Mouse (Mus musculus) retina, embryonic 14.5 days (tissue): ENCODE data around the gene Rbm20.

ENCODE experiments used
- DNase-seq: peaks from one replicate; pipeline ENCODE4 v3.0.0-alpha.2; 2015; ENCODE audit warnings: low spot score

The Rbm20 gene

DNA sequence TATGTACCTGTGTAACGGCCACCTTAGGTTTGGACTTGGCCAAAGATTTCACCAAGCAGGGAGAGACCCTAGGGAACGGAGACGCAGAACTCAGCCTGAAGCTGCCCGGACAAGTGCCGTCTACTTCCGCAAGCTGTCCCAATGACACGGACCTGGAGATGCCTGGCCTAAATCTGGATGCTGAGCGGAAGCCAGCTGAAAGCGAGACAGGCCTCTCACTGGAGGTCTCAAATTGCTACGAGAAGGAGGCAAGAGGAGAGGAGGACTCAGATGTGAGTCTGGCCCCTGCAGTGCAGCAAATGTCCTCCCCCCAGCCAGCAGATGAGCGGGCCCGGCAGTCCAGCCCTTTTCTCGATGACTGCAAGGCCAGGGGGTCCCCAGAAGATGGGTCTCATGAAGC, 174.2 kb downstream of the Rbm20 start:
- no peak for DNase-seq

DNA sequence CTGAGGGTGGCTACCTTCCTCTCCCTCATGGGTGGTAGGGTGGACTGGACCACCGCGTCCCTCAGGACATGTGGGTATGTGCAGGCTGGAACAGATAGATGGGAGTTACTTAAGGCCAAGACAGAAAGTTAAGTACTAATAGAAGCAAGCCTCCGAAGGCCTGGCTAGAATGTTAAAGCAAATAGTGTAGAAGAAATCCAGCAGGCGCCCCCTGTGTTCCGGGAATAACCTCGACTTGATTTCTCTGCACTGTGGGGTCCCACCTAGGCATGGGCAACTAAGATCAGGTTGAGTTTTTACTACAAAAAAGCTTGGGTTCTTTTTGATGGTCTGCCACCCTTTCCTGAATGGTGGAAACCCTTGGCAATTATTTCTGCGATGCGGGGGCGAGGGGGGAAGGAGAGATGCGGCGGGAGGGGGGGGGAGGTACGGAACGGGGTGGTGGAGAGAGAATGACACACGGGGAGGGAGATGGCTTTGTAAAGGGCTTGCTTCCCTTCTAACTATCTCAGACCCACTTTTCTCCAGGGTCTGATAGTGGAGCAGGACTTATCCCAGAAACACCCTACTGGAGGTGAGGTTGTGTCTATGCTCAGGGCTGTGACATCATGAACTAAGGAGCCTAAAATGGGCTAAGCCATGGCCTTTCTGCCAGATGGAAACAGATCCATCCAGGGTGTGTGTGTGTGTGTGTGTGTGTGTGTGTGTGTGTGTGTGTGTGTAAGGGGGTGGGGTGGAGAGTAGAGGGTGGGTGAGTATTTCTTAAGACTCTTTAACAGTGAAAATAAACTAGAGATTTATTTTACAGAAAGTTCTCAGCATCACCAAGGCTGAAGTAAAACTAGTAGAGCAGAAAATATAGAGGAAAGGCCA, 175.0 kb downstream of the Rbm20 start:
- peak; percentile 33 for DNase-seq

GRCm38 (mm10) chr19:53852699-53853451, 175.8 kb downstream of the Rbm20 start:
- peak; percentile 93 for DNase-seq

- DNase-seq, result no peak
These were observed 177.9 kb downstream of the Rbm20 start for GRCm38 (mm10) chr19:53854978-53855377.

DNA sequence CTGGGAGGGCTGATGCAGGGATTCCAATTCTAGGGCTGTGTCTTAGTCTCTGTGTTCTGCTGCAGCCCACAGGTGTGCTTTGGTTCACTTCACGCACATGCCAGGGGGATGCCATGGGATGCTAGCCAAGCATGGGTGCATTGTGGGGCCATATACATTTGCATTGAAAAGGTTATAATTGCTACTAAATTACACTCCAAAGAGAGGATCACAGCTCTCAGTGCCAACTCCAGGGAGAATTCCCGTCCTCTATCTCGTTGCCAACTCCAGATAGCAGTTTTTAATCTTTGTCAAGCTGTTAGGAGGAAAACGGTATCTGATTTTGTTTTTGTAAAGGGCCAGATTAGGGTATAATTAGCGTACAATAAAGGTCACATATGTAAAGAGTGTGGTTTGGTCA, 178.7 kb downstream of the Rbm20 start:
- DNase-seq, result no peak

GRCm38 (mm10) chr19:53856794-53857193, 179.7 kb downstream of the Rbm20 start:
- no peak for DNase-seq

DNA sequence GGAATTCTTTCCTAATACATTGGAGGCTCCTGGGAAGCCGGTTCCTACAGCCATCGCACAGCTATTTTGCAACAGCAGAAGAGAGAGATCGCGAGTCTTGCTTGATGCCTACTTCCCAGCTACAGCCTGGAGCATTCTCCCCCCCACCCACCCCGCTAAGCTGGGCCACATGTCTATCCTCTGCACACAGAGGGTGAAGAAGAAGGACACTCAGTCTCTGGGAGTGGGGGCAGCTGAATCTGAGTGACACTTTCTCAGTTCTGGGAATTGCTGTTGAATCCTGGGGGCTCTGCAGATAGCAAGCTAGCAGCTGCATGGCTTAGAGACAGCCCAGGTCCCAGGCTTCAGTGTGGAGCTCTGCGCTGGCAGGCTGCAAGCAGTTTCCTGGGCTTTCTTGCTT, 180.9 kb downstream of the Rbm20 start:
- DNase-seq, result peak; percentile 20

DNA sequence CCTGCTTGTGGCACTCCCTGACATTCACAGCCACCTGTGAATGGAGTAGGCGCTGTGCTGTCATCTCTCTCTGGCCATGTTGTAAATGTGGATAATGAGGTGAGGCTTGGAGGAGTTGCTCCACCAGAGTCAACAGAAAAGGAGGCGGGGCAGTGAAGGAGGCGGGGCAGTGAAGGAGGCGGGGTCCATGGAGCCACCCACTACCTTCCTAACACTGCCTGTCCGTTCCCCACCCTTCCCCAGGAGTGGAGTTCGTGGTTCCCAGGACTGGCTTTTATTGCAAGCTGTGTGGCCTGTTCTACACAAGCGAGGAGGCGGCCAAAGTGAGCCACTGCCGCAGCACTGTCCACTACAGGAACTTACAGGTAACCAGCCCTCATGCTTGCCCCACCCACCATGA, 182.0 kb downstream of the Rbm20 start:
- no peak for DNase-seq

DNA sequence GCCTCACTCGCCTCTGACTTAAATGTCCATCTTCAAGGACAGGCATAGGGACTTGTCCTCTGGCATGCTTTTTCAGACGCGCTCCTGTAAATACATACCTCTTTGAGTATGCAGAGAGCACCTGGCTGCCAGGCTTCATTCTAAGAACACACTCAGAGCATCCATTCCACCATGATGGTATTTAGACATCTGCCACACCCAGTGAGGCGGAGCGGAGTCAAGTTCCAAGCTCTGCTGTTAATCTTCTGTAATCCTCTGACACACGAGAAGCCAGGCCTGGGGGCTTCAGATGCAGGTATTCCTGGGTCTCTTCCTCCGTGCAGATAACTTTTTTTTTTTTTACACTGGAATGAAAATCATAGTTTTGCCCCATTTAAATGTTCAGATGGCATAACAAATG, 182.5 kb downstream of the Rbm20 start:
- no peak for DNase-seq

DNA sequence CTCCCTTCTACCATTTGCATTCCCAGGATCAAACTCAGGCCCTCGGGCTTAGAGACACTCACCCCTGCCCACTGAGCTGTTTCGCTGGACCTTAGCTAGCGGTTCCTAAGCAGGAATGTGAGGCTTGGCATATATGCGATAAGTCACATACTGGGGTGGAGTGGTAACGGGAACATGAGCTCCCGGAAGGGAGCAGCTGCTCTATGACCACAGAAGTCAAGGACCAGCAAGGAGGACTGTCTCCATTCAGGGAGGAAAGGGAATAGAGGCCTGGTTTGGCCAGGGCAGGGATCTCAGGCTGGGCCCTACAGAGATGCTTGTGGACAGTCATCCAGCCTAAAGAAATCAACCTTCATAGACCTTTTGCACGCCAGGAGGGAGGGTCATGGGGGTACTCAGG, 184.2 kb downstream of the Rbm20 start:
- no peak for DNase-seq

DNA sequence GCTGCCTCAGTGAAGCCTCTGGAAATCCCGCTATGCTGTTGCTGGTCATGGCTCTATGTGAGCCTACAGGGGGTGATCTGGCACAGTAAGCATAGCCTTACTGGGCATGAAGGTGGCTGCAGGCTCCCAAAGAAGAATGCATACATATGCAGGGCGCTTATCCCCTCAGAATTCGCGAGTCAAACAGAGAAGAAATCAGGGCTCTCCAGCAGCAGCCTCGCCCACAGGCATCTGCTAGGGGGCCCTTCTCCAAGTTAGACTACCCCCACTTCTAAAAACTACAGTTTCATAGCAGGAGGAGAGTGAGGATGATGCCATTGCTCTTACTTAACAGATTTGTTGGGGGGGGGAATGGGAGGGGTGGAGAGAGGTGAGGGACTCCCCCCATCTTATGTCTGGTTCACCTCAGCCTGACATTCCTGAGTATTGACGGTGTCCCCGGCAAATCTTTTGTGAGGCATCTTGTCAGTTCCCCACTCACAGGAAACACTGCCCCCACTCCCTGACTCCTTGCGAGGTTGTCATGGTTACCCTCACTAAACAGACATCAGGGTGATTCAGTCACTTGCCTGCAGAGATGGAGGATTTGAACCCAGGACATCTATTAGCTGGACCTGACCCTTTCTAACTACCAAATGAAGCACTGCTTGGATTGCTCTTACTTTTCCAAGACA, 185.6 kb downstream of the Rbm20 start:
- DNase-seq, result no peak

DNA sequence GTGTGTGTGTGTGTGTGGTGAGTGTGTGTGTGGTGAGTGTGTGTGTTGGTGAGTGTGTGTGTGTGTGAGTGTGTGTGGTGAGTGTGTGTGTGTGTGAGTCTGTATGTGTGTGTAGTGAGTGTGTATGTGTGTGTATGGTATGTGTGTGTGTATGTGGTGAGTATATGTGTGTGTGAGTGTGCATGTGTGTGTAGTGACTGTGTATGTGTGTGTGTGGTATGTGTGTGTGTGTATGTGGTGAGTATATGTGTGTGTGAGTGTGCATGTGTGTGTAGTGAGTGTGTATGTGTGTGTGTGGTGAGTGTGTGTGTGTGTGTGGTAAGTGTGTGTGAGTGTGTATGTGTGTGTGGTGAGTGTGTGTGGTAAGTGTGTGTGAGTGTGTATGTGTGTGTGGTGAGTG, 190.1 kb downstream of the Rbm20 start:
- no peak for DNase-seq

GRCm38 (mm10) chr19:53868125-53868524, 191.0 kb downstream of the Rbm20 start:
- no peak for DNase-seq

- no peak for DNase-seq
These were observed 191.7 kb downstream of the Rbm20 start for GRCm38 (mm10) chr19:53868796-53869195.

GRCm38 (mm10) chr19:53869427-53870385, 192.6 kb downstream of the Rbm20 start:
- DNase-seq, result no peak

DNA sequence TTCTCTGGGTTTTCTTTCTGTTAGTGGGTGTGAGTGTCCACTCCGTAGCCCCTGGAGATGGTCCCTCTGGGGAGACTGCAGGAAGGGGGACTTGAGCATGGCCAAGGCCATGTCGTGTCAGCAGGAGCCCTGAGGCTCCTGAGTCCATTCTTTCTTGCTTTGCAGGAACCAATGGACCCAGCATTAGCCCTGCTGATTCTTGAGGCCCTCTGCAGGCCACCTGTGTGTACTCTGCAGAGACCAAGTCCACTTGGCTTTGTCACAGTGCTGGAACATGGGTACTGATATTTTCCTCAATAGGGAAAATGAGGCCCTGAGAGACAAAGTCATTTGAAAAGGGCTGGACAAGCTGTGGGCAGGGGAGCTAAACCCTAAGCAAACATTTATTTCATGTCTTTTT, 193.5 kb downstream of the Rbm20 start:
- no peak for DNase-seq

DNA sequence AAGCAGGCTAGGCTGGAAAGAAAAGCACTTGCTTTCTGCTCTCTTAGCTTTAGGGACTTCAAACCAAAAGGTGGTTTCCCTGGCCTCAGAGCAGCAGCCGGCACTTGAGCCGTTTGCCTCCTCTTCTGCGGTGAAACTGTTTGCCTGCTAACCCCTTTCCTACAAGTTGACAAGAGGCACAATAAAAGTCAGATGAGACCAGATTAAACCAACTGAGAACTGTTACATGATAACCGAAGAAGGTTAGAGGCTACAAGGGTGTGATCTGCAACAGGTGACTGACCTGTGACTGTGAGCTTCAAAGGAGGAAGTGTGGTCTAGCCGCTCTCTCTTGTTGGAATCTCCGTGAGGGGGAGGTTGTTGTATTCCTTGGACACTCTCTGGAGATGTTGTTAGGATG, 194.4 kb downstream of the Rbm20 start:
- no peak for DNase-seq

- DNase-seq, result no peak
These were observed 196.0 kb downstream of the Rbm20 start for GRCm38 (mm10) chr19:53872994-53873713.

DNA sequence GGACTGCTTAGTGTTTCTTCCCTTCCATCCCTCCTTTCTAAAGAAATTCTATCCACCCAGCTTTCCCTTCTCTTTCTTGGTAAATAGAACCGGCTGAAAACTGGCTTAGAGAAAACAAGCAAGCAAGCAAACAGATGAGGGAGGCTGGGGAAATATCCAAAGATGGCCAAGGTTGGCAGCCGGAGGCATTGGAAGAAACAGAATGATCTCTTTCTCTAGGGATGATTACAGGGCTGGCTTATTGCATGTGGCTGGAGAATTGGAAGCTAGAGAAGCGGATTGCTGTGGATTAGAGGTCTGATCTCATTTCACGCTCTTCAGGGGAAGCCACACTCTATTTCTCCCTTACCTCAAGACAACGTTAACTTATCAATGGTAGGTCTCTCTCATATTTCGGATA, 198.1 kb downstream of the Rbm20 start:
- no peak for DNase-seq

DNA sequence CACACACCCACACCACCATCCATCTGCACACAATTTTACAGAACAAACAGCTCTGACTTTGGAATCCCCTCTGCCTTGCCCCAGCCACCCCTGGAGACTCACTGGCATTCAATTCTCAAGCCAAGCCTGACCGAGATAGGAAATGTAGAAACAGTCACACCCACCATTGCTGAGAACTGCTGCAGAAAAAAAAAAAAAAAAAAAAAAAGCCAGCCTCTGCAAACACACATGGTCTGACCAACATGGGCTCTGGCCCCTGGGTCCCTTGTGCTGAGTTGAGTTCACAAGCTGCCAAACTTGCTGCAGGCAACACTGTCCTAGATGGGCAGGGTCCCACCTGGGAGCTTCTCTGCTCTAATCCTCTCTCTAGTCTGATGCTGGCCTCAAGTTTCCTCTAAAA, 200.7 kb downstream of the Rbm20 start:
- DNase-seq, result no peak

GRCm38 (mm10) chr19:53880460-53880859, 203.4 kb downstream of the Rbm20 start:
- DNase-seq, result no peak
